Mouse (Mus musculus) cerebellum, adult 11 months (tissue): ENCODE measurements around the gene Ptx3.
"Not testable (repeated sequence)": the region's sequence is repeated elsewhere in the genome, so short reads cannot be mapped to it uniquely, and the experiment has no call there.

ENCODE experiments used
- DNase-seq: peaks from one replicate; pipeline ENCODE4 v3.0.0; 2022

Gene Ptx3

DNA sequence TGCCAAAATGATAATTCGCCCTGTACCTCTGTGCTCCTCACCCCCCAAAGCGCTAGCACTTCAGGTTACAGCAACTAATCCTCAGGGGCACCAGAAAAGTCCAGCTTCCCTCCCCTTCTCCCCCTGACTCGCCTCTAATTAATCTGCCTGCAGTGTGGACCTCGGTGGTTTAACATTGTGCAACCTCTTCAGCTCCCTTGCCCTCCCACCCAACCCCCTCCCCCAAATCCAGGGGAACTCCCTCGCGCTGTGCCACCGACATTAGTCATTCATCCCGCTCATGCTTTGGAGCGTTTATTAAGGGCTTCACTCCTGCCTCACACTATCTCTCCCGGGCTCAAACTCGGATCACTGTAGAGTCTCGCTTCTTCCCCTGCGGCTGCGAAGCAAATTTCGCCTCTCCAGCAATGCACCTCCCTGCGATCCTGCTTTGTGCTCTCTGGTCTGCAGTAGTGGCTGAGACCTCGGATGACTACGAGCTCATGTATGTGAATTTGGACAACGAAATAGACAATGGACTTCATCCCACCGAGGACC, at the start of gene Ptx3:
Gene Ptx3, plus strand, starts transcription at position 256 of the 537 bp plus-strand sequence.
- no peak for DNase-seq

DNA sequence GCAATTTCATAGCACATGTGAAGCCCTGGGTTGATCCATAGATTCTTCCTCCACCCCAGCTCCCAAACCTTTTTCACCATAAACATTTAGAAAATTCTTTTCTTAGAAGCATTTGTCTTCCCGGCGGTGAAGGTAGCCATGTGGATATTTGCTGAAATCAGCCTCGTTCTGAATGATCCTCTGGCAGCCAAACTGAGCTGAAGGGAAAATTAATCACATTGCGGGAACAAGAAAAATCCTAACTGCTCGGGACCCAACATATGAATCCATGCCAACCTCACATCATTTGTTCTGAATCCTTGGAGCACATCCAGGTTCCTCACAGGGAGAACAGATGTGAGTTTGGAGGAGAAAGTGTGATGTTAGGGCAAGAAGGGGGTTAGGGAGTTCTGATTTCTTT, 46.8 kb upstream of the Ptx3 start:
- DNase-seq, result no peak

- no peak for DNase-seq
Measured at GRCm38 (mm10) chr3:66179647-66180046, 40.1 kb upstream of the Ptx3 start.

DNA sequence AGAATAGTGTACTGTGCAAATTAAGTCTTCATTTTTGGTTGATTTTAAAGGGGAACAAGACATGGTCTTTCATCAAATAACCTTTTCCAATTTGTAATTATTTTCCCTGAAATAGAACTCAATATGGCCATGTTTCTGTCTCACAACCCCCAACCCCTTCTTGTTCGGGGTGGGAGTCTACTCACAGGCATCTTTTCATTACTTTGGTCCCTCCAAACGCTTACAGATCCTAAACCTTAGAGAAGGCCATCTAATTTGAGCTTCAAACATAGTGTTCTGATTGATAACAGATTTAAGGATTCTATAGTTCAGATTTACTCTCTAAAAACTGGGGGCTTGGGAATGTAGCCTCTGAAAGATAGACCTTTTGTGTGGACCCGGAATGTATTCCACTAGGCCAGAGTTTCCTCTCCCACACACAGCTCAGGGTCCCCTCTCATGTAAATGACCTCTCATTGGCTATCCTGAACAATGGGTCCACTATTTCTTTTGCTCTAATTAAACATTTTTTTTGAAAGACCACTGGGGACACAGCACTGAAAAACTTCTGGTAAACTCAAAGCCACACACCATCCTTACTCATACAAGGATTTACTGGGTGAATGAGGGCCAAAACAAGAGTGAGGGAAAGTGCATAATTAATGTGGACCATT, 25.7 kb upstream of the Ptx3 start:
- DNase-seq, result no peak

GRCm38 (mm10) chr3:66208836-66209573, 10.7 kb upstream of the Ptx3 start:
- DNase-seq, result no peak

GRCm38 (mm10) chr3:66213524-66213923, 6.2 kb upstream of the Ptx3 start:
- no peak for DNase-seq

- no peak for DNase-seq
Measured at GRCm38 (mm10) chr3:66215759-66216158, 4.0 kb upstream of the Ptx3 start.

DNA sequence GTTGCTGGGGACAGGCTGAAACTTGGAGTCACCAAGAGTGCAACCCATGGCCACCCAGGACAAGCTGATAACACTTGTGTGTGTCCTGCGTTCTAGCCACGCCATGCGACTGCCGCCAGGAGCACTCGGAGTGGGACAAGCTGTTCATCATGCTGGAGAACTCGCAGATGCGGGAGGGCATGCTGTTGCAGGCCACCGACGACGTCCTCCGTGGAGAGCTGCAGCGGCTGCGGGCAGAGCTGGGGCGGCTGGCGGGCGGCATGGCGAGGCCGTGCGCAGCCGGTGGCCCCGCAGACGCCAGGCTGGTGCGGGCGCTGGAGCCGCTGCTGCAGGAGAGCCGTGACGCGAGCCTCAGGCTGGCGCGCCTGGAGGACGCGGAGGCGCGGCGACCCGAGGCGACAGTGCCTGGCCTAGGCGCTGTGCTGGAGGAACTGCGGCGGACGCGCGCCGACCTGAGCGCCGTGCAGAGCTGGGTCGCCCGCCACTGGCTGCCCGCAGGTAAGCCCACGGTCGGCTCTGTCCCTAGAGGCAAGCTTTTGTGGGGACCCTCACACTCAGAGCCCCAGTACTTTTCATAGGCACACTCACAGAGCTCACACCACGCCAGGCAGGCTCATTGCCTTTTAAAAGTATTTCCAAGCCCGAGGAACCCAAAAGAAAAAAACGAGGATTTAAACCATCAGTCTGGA, 988 bp downstream of the Ptx3 start:
- DNase-seq, result no peak

- DNase-seq, result no peak
Measured at GRCm38 (mm10) chr3:66221243-66221611, 1.5 kb downstream of the Ptx3 start.

DNA sequence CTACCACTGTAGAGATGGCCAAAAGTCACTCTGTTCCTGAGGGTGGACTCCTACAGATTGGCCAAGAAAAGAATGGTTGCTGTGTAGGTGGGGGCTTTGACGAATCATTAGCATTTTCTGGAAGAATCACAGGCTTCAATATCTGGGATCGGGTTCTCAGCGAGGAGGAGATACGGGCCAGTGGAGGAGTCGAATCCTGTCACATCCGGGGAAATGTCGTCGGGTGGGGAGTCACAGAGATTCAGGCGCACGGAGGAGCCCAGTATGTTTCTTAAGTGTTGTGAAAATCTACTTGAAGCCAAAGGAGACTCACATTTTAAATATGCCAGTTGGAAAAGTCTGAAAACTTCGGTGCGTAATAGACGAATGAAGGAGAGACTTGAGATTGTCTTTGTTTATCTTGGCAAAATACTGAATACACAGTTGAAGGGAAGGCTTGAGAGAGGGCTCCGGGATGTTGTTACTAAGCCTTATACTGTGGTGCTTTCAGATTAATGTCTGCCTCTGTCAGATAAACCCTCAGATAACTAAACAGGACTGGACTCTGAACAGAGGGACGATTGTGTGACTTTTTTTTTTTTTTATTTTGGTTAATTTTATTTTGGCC, 5.3 kb downstream of the Ptx3 start:
- DNase-seq, result no peak

DNA sequence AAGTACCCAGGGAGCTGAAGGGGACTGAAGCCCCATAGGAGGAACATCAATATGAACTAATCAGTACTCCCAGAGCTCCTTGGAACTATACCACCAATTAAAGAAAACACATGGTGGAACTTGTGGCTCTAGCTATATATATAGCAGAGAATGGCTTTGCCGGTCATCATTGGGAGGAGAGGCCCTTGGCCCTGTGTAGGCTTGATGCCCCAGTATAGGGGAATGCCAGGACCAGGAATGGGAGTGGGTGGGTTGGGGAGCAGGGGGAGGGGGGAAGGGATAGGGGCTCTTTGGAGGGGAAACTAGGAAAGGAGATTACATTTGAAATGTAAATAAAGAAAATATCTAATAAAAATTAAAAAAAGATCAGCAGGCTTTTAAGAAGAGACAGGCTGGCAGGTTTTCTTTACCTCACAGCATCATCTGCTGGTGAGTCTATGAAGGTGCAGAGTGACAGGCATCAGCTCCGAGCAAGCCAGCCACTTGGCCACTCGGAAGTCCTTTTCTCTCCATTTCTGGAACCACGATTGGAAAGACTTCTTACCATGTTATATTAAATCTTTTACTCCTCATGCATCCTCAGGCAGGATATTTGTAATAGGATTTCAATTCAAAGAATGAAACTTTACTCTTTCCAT, 16.6 kb downstream of the Ptx3 start:
- DNase-seq, result not testable (repeated sequence)

DNA sequence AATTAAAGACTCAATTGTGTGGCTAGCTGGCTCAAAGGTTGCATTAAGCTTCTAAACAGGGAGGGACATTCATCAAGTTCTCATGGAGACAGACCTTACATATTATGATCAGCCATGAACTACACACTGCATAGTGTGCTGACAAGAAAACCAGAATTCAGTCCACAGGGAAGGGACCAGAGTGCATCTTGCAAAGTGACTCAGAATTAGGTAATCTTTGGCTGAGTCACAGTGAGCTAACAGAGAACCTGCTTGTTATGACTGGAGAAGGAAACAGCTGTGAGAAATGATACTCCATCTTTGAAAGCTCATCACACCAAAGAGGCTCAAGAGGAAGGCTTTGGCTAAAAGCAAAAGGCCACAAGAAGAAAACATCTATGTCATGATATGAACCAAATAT, 20.8 kb downstream of the Ptx3 start:
- no peak for DNase-seq

DNA sequence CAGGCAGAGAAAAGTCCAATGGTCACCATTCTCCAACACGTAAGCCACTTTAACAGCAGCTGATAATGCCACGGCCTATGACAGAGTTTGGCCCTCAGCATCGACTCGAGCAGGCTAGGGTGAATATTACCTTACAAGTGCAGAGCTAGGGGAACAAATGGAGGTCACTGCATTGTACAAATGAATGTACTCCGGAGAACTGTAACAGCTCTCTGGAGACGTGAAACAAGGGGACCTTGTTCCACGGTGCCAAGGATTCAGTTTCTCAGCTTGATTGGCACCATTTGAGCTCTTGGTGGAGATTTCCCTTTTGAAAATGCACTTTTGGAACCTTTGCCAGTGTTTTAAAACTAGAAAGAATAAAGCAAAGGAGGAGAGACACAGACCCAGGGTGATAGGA, 32.1 kb downstream of the Ptx3 start:
- DNase-seq, result no peak

DNA sequence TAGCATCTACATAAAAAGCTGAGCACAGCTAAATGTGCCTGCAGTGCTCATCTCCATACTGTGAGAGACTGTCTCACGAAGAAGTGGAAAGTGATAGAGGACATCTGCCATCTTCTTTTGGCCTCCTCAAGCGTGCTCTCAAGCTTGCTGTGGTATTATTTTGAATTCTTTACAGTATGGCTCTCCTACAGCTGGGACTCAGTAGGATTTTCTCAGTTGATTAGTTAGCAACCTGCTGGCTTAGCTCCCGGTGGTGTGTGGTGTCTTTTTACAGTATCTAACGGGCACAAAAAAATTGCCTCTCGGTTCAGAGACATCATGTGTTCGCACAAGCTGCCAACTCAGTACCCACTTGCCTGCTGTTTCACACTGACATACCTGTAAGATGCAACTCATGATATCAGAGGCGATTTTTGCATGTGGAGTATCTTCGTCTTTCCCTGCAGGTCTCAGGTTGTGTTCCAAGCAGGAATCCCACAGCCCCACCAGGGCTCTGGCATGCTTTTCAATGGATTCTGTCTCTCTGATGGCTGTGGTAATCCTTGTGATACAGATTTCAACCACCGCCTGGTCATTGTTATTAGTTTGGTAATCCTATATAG, 34.9 kb downstream of the Ptx3 start:
- DNase-seq, result no peak

DNA sequence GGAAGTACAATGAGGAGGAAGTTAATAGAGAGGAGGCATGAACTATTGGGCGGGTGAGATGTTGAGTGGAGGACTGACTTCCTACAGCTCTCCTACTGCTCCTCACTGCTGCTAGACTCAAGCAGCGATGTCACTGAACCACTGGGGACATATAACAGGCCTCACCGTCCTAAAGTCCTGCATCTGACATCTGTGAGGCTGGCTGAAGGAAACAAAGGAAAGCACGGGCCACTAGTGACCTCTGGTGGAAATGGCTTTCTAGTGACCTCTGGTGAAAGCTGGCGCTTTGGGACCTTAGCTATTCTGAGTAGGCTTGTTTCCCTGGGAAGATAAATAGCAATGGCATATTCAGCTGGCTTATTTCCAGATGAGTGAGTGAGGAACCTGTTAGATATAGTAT, 42.6 kb downstream of the Ptx3 start:
- no peak for DNase-seq

DNA sequence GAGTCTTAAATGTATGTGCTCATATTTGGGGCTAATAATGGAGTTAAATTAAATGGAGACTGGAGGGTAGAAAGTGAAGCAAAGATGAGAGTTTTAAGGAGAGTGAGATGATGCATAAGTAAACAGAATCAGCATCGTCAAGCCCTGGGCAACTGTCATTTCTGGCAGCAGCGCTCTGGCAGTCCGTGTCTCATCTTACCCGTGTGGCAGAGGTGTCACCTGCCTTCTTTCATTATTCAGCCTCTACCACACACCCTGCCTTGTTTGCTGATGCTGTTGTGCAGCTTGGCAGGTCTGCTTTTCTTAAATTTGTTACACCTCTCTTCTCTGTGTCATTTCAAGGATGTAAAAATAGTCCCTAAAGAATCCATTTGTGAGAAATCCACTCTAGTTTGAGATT, 43.6 kb downstream of the Ptx3 start:
- DNase-seq, result no peak
